Comparison of ENCODE assay signal across 9 mouse cellular contexts in genomic region chr7:19503481-19504068, GRCm38 (mm10). TPM values are rescaled to one million over a fixed set of nuclear protein-coding genes. Genes with fewer than 3 reads are reported as not detected.
DNase-seq lines count a peak whose midpoint lies in the region; ATAC-seq lines count a peak whose summit lies in the region.
"Had no signal": no experiment of that assay in that cellular context is flagged by ENCODE, and none has a peak within 500 bp of the region (broad histone marks: within the 10 kb centered on the region; RNA-seq: fewer than 3 reads in every experiment).

No protein-coding gene starts in this region.

- H3K9ac ChIP-seq in forebrain, embryonic 11.5 days (ENCODE audit: low read length), result no peak overlapping the region
- H3K9ac ChIP-seq in forebrain, embryonic 16.5 days (replicated peaks; ENCODE audit: low read depth, low read length), result no peak overlapping the region
- H3K9ac ChIP-seq in neural tube, embryonic 11.5 days (ENCODE audit: low read length), result no peak overlapping the region
- H3K9ac ChIP-seq: limb, embryonic 12.5 days had no signal

- no peak for ATAC-seq in forebrain, embryonic 11.5 days (replicated peaks; ENCODE audit: low FRiP score)
- ATAC-seq in forebrain, embryonic 16.5 days, result no peak
- no peak for ATAC-seq in neural tube, embryonic 11.5 days (ENCODE audit: insufficient read depth, low FRiP score, low TSS enrichment)

- no peaks in the 10 kb centered on the region for H3K36me3 ChIP-seq in forebrain, embryonic 11.5 days (ENCODE audit: control insufficient read depth, insufficient read depth, low read length)
- no peaks in the 10 kb centered on the region for H3K36me3 ChIP-seq in forebrain, embryonic 16.5 days (ENCODE audit: control insufficient read depth, insufficient read depth)
- H3K36me3 ChIP-seq in neural tube, embryonic 11.5 days (ENCODE audit: control insufficient read depth, insufficient read depth, low read length), result no peaks in the 10 kb centered on the region
- no peaks in the 10 kb centered on the region for H3K36me3 ChIP-seq in forebrain, embryonic 10.5 days (replicated peaks)
- H3K36me3 ChIP-seq: limb, embryonic 12.5 days had no signal

- no peaks in the 10 kb centered on the region for H3K9me3 ChIP-seq in forebrain, embryonic 11.5 days (ENCODE audit: control insufficient read depth, low read length)
- no peaks in the 10 kb centered on the region for H3K9me3 ChIP-seq in forebrain, embryonic 16.5 days (ENCODE audit: control insufficient read depth, low read length)
- H3K9me3 ChIP-seq in neural tube, embryonic 11.5 days (ENCODE audit: control insufficient read depth, low read length), result no peaks in the 10 kb centered on the region
- no peaks in the 10 kb centered on the region for H3K9me3 ChIP-seq in forebrain, embryonic 10.5 days
- H3K9me3 ChIP-seq: limb, embryonic 12.5 days had no signal

- DNase-seq in forebrain, embryonic 11.5 days (ENCODE audit: low spot score), result peak; percentile 68
- peak; percentile 44 for DNase-seq in neural tube, embryonic 11.5 days (ENCODE audit: low spot score)
- no peak for DNase-seq in neural tube, embryonic 10.5 days (ENCODE audit: extremely low spot score, low spot score)
- DNase-seq in c-Kit-positive CD71-positive TER-119-positive erythroid progenitor cells, embryonic 14.5 days (ENCODE audit: low spot score), result peak; percentile 65
- peak; percentile 62 for DNase-seq in heart, postnatal 4 days
- DNase-seq in naive thymus-derived CD4-positive, alpha-beta T cell, adult 2 months (ENCODE audit: low read depth), result peak; percentile 76
- DNase-seq in forebrain, embryonic 10.5 days (ENCODE audit: extremely low spot score, low spot score), result no peak

- H3K27me3 ChIP-seq in forebrain, embryonic 11.5 days (ENCODE audit: control insufficient read depth, insufficient read depth, low read length), result no peaks in the 10 kb centered on the region
- H3K27me3 ChIP-seq in forebrain, embryonic 16.5 days (replicated peaks; ENCODE audit: control insufficient read depth, insufficient read depth, low read length), result no peaks in the 10 kb centered on the region
- no peaks in the 10 kb centered on the region for H3K27me3 ChIP-seq in neural tube, embryonic 11.5 days (ENCODE audit: control insufficient read depth, insufficient read depth, low read length)
- H3K27me3 ChIP-seq in forebrain, embryonic 10.5 days (ENCODE audit: poor library complexity, severe bottlenecking), result peaks cover 9% of the 10 kb centered on the region; the same call in 1 of the 2 replicates
- H3K27me3 ChIP-seq: limb, embryonic 12.5 days had no signal

- H3K27ac ChIP-seq in forebrain, embryonic 11.5 days (ENCODE audit: low read depth, low read length), result no peak overlapping the region
- no peak overlapping the region for H3K27ac ChIP-seq in forebrain, embryonic 16.5 days (ENCODE audit: low read length)
- H3K27ac ChIP-seq in neural tube, embryonic 11.5 days (ENCODE audit: low read depth, low read length), result no peak overlapping the region
- H3K27ac ChIP-seq in forebrain, embryonic 10.5 days, result no peak overlapping the region
- H3K27ac ChIP-seq: limb, embryonic 12.5 days had no signal

- no peak overlapping the region for H3K4me2 ChIP-seq in forebrain, embryonic 11.5 days (ENCODE audit: low read depth, low read length, severe bottlenecking)
- no peak overlapping the region for H3K4me2 ChIP-seq in forebrain, embryonic 16.5 days (ENCODE audit: low read length)
- no peak overlapping the region for H3K4me2 ChIP-seq in neural tube, embryonic 11.5 days (ENCODE audit: low read depth)
- H3K4me2 ChIP-seq: limb, embryonic 12.5 days had no signal

- 43% methylated on average over 5 of the region's 5 CpGs for WGBS in forebrain, embryonic 11.5 days
- 35% methylated on average over 5 of the region's 5 CpGs for WGBS in forebrain, embryonic 16.5 days
- WGBS in neural tube, embryonic 11.5 days, result 42% methylated on average over 5 of the region's 5 CpGs
- 39% methylated on average over 5 of the region's 5 CpGs for WGBS in forebrain, embryonic 10.5 days

- H3K4me3 ChIP-seq in forebrain, embryonic 11.5 days (ENCODE audit: low read depth, low read length), result no peak overlapping the region
- H3K4me3 ChIP-seq in forebrain, embryonic 16.5 days (replicated peaks; ENCODE audit: low read length), result no peak overlapping the region
- no peak overlapping the region for H3K4me3 ChIP-seq in neural tube, embryonic 11.5 days (ENCODE audit: low read depth, low read length)
- H3K4me3 ChIP-seq in forebrain, embryonic 10.5 days, result no peak overlapping the region
- H3K4me3 ChIP-seq: limb, embryonic 12.5 days had no signal

- H3K4me1 ChIP-seq in forebrain, embryonic 11.5 days (replicated peaks; ENCODE audit: control insufficient read depth, insufficient read depth, low read length), result peaks cover 9% of the 10 kb centered on the region; the same call in 1 of the 2 replicates
- peaks cover 18% of the 10 kb centered on the region for H3K4me1 ChIP-seq in forebrain, embryonic 16.5 days (replicated peaks; ENCODE audit: control insufficient read depth, insufficient read depth, low read length)
- peaks cover 4% of the 10 kb centered on the region; the same call in 1 of the 2 replicates for H3K4me1 ChIP-seq in neural tube, embryonic 11.5 days (ENCODE audit: control insufficient read depth, insufficient read depth, low read length)
- H3K4me1 ChIP-seq in forebrain, embryonic 10.5 days, result peaks cover 26% of the 10 kb centered on the region

RNA-seq across cellular contexts. Expression of gene Bloc1s3, which starts 4.6 kb away (rescaled TPM):
- polyA plus RNA-seq in forebrain, embryonic 11.5 days (2014; fragmentation: Nextera tagmentation; extraction: Ambion mirVana), result 2.9 and 4.5 TPM in 2 replicates
- 3.7 and 4.9 TPM in 2 replicates for polyA plus RNA-seq in forebrain, embryonic 16.5 days (2015; fragmentation: Nextera tagmentation; extraction: Ambion mirVana)
- 2.0 and 2.7 TPM in 2 replicates for polyA plus RNA-seq in neural tube, embryonic 11.5 days (2014; fragmentation: Nextera tagmentation; extraction: Ambion mirVana)
- 1 to 10 TPM; 2.0 to 2.5 TPM for total RNA-seq in heart, postnatal 4 days (2021)
- polyA plus RNA-seq in forebrain, embryonic 10.5 days (2016; fragmentation: Nextera tagmentation; extraction: Ambion mirVana), result 2.1 and 2.3 TPM in 2 replicates

RNA-seq across cellular contexts. Expression of gene Trappc6a, which starts 4.6 kb away (rescaled TPM):
- polyA plus RNA-seq in forebrain, embryonic 11.5 days (2014; fragmentation: Nextera tagmentation; extraction: Ambion mirVana), result 43.7 and 54.1 TPM in 2 replicates
- polyA plus RNA-seq in forebrain, embryonic 16.5 days (2015; fragmentation: Nextera tagmentation; extraction: Ambion mirVana), result 29.4 and 31.2 TPM in 2 replicates
- 49.3 and 54.0 TPM in 2 replicates for polyA plus RNA-seq in neural tube, embryonic 11.5 days (2014; fragmentation: Nextera tagmentation; extraction: Ambion mirVana)
- 10 to 100 TPM; 45.8 to 46.8 TPM for total RNA-seq in heart, postnatal 4 days (2021)
- 53.8 and 60.9 TPM in 2 replicates for polyA plus RNA-seq in forebrain, embryonic 10.5 days (2016; fragmentation: Nextera tagmentation; extraction: Ambion mirVana)

RNA-seq across cellular contexts. Expression of gene Nkpd1, which starts 14.1 kb away (rescaled TPM):
- 0.11 TPM in 1 of 2 replicates, not detected in the other for polyA plus RNA-seq in forebrain, embryonic 11.5 days (2014; fragmentation: Nextera tagmentation; extraction: Ambion mirVana)
- polyA plus RNA-seq in forebrain, embryonic 16.5 days (2015; fragmentation: Nextera tagmentation; extraction: Ambion mirVana), result 0.81 and 0.90 TPM in 2 replicates
- polyA plus RNA-seq in neural tube, embryonic 11.5 days (2014; fragmentation: Nextera tagmentation; extraction: Ambion mirVana), result not detected in 2 replicates
- not detected for total RNA-seq in heart, postnatal 4 days (2021)
- 0.06 and 0.12 TPM in 2 replicates for polyA plus RNA-seq in forebrain, embryonic 10.5 days (2016; fragmentation: Nextera tagmentation; extraction: Ambion mirVana)

RNA-seq across cellular contexts. Expression of gene Exoc3l2, which starts 40.4 kb away (rescaled TPM):
- 1.2 and 1.4 TPM in 2 replicates for polyA plus RNA-seq in forebrain, embryonic 11.5 days (2014; fragmentation: Nextera tagmentation; extraction: Ambion mirVana)
- 0.11 and 0.19 TPM in 2 replicates for polyA plus RNA-seq in forebrain, embryonic 16.5 days (2015; fragmentation: Nextera tagmentation; extraction: Ambion mirVana)
- 1.2 and 1.6 TPM in 2 replicates for polyA plus RNA-seq in neural tube, embryonic 11.5 days (2014; fragmentation: Nextera tagmentation; extraction: Ambion mirVana)
- total RNA-seq in heart, postnatal 4 days (2021), result 1 to 10 TPM in 1 of 2 experiments, under 1 TPM in 1; 0.93 to 1.1 TPM
- 0.82 and 0.99 TPM in 2 replicates for polyA plus RNA-seq in forebrain, embryonic 10.5 days (2016; fragmentation: Nextera tagmentation; extraction: Ambion mirVana)

RNA-seq across cellular contexts. Expression of gene Mark4, which starts 45.0 kb away (rescaled TPM):
- polyA plus RNA-seq in forebrain, embryonic 11.5 days (2014; fragmentation: Nextera tagmentation; extraction: Ambion mirVana), result 11.0 and 13.2 TPM in 2 replicates
- 13.8 and 17.5 TPM in 2 replicates for polyA plus RNA-seq in forebrain, embryonic 16.5 days (2015; fragmentation: Nextera tagmentation; extraction: Ambion mirVana)
- 14.1 and 16.4 TPM in 2 replicates for polyA plus RNA-seq in neural tube, embryonic 11.5 days (2014; fragmentation: Nextera tagmentation; extraction: Ambion mirVana)
- 10 to 100 TPM; 28.8 to 30.3 TPM for total RNA-seq in heart, postnatal 4 days (2021)
- 5.7 and 6.5 TPM in 2 replicates for polyA plus RNA-seq in forebrain, embryonic 10.5 days (2016; fragmentation: Nextera tagmentation; extraction: Ambion mirVana)

Comparison
In these comparisons a context has a peak if more than half of its experiments do, and no peak if none do; other contexts are left out.
1. DNase-seq: peak in forebrain, embryonic 11.5 days (single experiment), neural tube, embryonic 11.5 days (single experiment), c-Kit-positive CD71-positive TER-119-positive erythroid progenitor cells, embryonic 14.5 days (single experiment), heart, postnatal 4 days (single experiment) and naive thymus-derived CD4-positive, alpha-beta T cell, adult 2 months (single experiment); none in neural tube, embryonic 10.5 days (single experiment) and forebrain, embryonic 10.5 days (single experiment).